Mouse (Mus musculus) ovary, adult 18-20 months (tissue): ENCODE data around the gene Ripor2.

Experiments
- DNase-seq: peaks from one replicate; pipeline ENCODE4 v3.0.0; 2022; ENCODE audit warnings: low spot score, mixed read lengths

The Ripor2 gene

GRCm38 (mm10) chr13:24617076-24617798, 35.2 kb downstream of the Ripor2 start:
- no peak for DNase-seq

- no peak for DNase-seq
These were observed 35.8 kb downstream of the Ripor2 start for GRCm38 (mm10) chr13:24617799-24618130.

- no peak for DNase-seq
These were observed 37.7 kb downstream of the Ripor2 start for GRCm38 (mm10) chr13:24619711-24620110.

- peak; percentile 55 for DNase-seq
These were observed 38.5 kb downstream of the Ripor2 start for GRCm38 (mm10) chr13:24620439-24620838.

GRCm38 (mm10) chr13:24623631-24624030, 41.6 kb downstream of the Ripor2 start:
- DNase-seq, result no peak

- no peak for DNase-seq
These were observed 43.1 kb downstream of the Ripor2 start for GRCm38 (mm10) chr13:24625071-24625470.

- DNase-seq, result no peak
These were observed 44.9 kb downstream of the Ripor2 start for GRCm38 (mm10) chr13:24626698-24627436.

GRCm38 (mm10) chr13:24628192-24628591, 46.2 kb downstream of the Ripor2 start:
- no peak for DNase-seq

GRCm38 (mm10) chr13:24629073-24629621, 47.2 kb downstream of the Ripor2 start:
- no peak for DNase-seq

GRCm38 (mm10) chr13:24630364-24630763, 48.4 kb downstream of the Ripor2 start:
- no peak for DNase-seq

GRCm38 (mm10) chr13:24632988-24633577, 51.1 kb downstream of the Ripor2 start:
- no peak for DNase-seq

- no peak for DNase-seq
These were observed 52.5 kb downstream of the Ripor2 start for GRCm38 (mm10) chr13:24634346-24635120.

GRCm38 (mm10) chr13:24638371-24639214, 56.6 kb downstream of the Ripor2 start:
- DNase-seq, result no peak

- no peak for DNase-seq
These were observed 57.5 kb downstream of the Ripor2 start for GRCm38 (mm10) chr13:24639215-24640165.

- DNase-seq, result no peak
These were observed 58.2 kb downstream of the Ripor2 start for GRCm38 (mm10) chr13:24640166-24640560.

GRCm38 (mm10) chr13:24640836-24641385, 58.9 kb downstream of the Ripor2 start:
- no peak for DNase-seq

GRCm38 (mm10) chr13:24641491-24642430, 59.8 kb downstream of the Ripor2 start:
- DNase-seq, result no peak

GRCm38 (mm10) chr13:24645146-24645545, 63.2 kb downstream of the Ripor2 start:
- DNase-seq, result no peak

GRCm38 (mm10) chr13:24646324-24646723, 64.3 kb downstream of the Ripor2 start:
- no peak for DNase-seq
